Mouse (Mus musculus) small intestine, adult 2 months (tissue): ENCODE data around the gene Myh9. TPM values are rescaled to one million over a fixed set of nuclear protein-coding genes. Genes with fewer than 3 reads are reported as not detected.
A peak's percentile ranks its signal among the peaks of the same experiment; 100 is the strongest.

ENCODE experiments used
- H3K27ac ChIP-seq: fragments of 200-500 bp; 2 replicates; pipeline ENCODE4 v1.5.1; 2012; ENCODE audit warnings: low read depth, low read length, control low read depth, inconsistent platforms; ENCODE audit not compliant: insufficient read depth
- H3K27me3 ChIP-seq: fragments of 200-500 bp; 2 replicates; pipeline ENCODE4 v1.6.1; 2012; ENCODE audit warnings: mild to moderate bottlenecking, moderate library complexity, low read length, inconsistent platforms; ENCODE audit not compliant: control insufficient read depth, insufficient read depth
- H3K36me3 ChIP-seq: fragments of 200-500 bp; 2 replicates; pipeline ENCODE4 v1.6.1; 2012; ENCODE audit warnings: mild to moderate bottlenecking, low read length, control low read depth, inconsistent platforms; ENCODE audit not compliant: control insufficient read depth, insufficient read depth
- H3K4me1 ChIP-seq: fragments of 200-500 bp; 2 replicates; pipeline ENCODE4 v1.6.1; 2012; ENCODE audit warnings: low read length, inconsistent platforms, mixed read lengths; ENCODE audit not compliant: control insufficient read depth, insufficient read depth, insufficient read length
- H3K4me3 ChIP-seq: fragments of 200-500 bp; 2 replicates; pipeline ENCODE4 v1.5.1; 2012; ENCODE audit warnings: low read depth, mild to moderate bottlenecking, control low read depth, inconsistent platforms, low read length, moderate library complexity
- CTCF ChIP-seq: fragments of 200-500 bp; IDR thresholded peaks from 2 replicates; pipeline ENCODE4 v1.5.1; 2012; ENCODE audit warnings: low read depth, mild to moderate bottlenecking, control low read depth, inconsistent platforms, low read length, moderate library complexity, mixed read lengths; ENCODE audit not compliant: insufficient replicate concordance, insufficient read length; ENCODE audit errors: extremely low read depth
- POLR2A ChIP-seq: fragments of 200-500 bp; IDR thresholded peaks from 2 replicates; pipeline ENCODE4 v1.6.1; 2012; ENCODE audit warnings: low read depth, mild to moderate bottlenecking, control low read depth, inconsistent platforms, low read length, moderate library complexity
- WGBS: fragments of 180-500 bp; shearing (Covaris S2); methylation state at CpG from one replicate; pipeline ENCODE4 v1.1.7; 2018; 5-methylcytosine and 5-hydroxymethylcytosine counted together
- polyA plus RNA-seq: library from polyadenylated mRNA; depleted of rRNA; stranded (reverse); fragments of >200 nt; gene quantifications from 2 replicates; pipeline ENCODE4 v1.2.3, GENCODE M21; 2012

Gene Myh9
- polyA plus RNA-seq, 1 experiment: 89.4 TPM

- Histone ChIP-seq H3K4me1 (no peaks in the 10 kb centered on the region), H3K27me3 (no peaks in the 10 kb centered on the region), H3K36me3 (peaks cover 71% of the 10 kb centered on the region), H3K4me3 (no peak overlapping the region), H3K27ac (no peak overlapping the region)
- TF ChIP-seq CTCF: peak; percentile 49; the same call in 1 of the 2 replicates
- TF ChIP-seq POLR2A: no peak; the same call in 1 of the 2 replicates
- 72% methylated on average over 22 of the region's 22 CpGs for WGBS
These were observed 80.2 kb downstream of the Myh9 start for GRCm38 (mm10) chr15:77761561-77762380.

- TF ChIP-seq CTCF: no peak
- TF ChIP-seq POLR2A: no peak
- Histone ChIP-seq H3K27ac (no peak overlapping the region), H3K27me3 (no peaks in the 10 kb centered on the region), H3K4me3 (no peak overlapping the region), H3K36me3 (peaks cover 64% of the 10 kb centered on the region), H3K4me1 (no peaks in the 10 kb centered on the region)
- WGBS: 85% methylated on average over 7 of the region's 7 CpGs
These were observed 80.9 kb downstream of the Myh9 start for GRCm38 (mm10) chr15:77761083-77761482.

GRCm38 (mm10) chr15:77760037-77760436 lies 81.9 kb downstream of the Myh9 start:
- 91% methylated on average over 16 of the region's 16 CpGs for WGBS

GRCm38 (mm10) chr15:77757586-77758226 lies 84.3 kb downstream of the Myh9 start:
- no peak for TF ChIP-seq CTCF
- no peak for TF ChIP-seq POLR2A

More at GRCm38 (mm10) chr15:77760037-77760436, 81.9 kb downstream of the Myh9 start:
- no peaks in the 10 kb centered on the region for H3K27me3 ChIP-seq
- no peak overlapping the region for H3K27ac ChIP-seq
- no peak for TF ChIP-seq POLR2A
- no peak for TF ChIP-seq CTCF
- H3K36me3 ChIP-seq: peaks cover 53% of the 10 kb centered on the region
- H3K4me1 ChIP-seq: peaks cover 1% of the 10 kb centered on the region
- no peak overlapping the region for H3K4me3 ChIP-seq

GRCm38 (mm10) chr15:77756848-77757247 lies 85.1 kb downstream of the Myh9 start, which contains the start of gene Apol8:
Gene Apol8 (minus strand): TSS chr15:77757003.
- H3K27ac ChIP-seq: no peak within 1 kb of the TSS
- TF ChIP-seq POLR2A (0 out of 2 replicates have a peak, but pooled peaks have one; percentile 16), CTCF (peak; percentile 87; the same call in 1 of the 2 replicates)
- H3K4me1 ChIP-seq: peaks cover 2% of the 10 kb centered on the region
- peaks cover 21% of the 10 kb centered on the region for H3K36me3 ChIP-seq
- WGBS: 3% methylated on average over 9 of the region's 9 CpGs
- no peaks in the 10 kb centered on the region for H3K27me3 ChIP-seq
- H3K4me3 ChIP-seq: no peak within 1 kb of the TSS

More at GRCm38 (mm10) chr15:77757586-77758226, 84.3 kb downstream of the Myh9 start:
- no peaks in the 10 kb centered on the region for H3K27me3 ChIP-seq
- peaks cover 30% of the 10 kb centered on the region for H3K36me3 ChIP-seq
- no peak overlapping the region for H3K27ac ChIP-seq
- H3K4me1 ChIP-seq: peaks cover 2% of the 10 kb centered on the region
- no peak overlapping the region for H3K4me3 ChIP-seq
- 70% methylated on average over 4 of the region's 4 CpGs for WGBS

GRCm38 (mm10) chr15:77756081-77756480 lies 85.9 kb downstream of the Myh9 start:
- WGBS: 78% methylated on average over 2 of the region's 2 CpGs
- H3K27ac ChIP-seq: no peak overlapping the region
- H3K4me3 ChIP-seq: no peak overlapping the region
- peaks cover 2% of the 10 kb centered on the region for H3K4me1 ChIP-seq
- TF ChIP-seq POLR2A (no peak), CTCF (no peak)
- H3K27me3 ChIP-seq: no peaks in the 10 kb centered on the region
- peaks cover 14% of the 10 kb centered on the region for H3K36me3 ChIP-seq

GRCm38 (mm10) chr15:77755132-77755531 lies 86.8 kb downstream of the Myh9 start:
- no peak overlapping the region for H3K4me3 ChIP-seq
- peaks cover 5% of the 10 kb centered on the region for H3K36me3 ChIP-seq
- WGBS: 18% methylated on average over 2 of the region's 2 CpGs
- no peak for TF ChIP-seq POLR2A
- TF ChIP-seq CTCF: no peak
- H3K27me3 ChIP-seq: no peaks in the 10 kb centered on the region
- no peak overlapping the region for H3K27ac ChIP-seq
- peaks cover 2% of the 10 kb centered on the region for H3K4me1 ChIP-seq
